Mouse (Mus musculus): ENCODE results near the gene Rnf214.
"Not testable (repeated sequence)": the region's sequence is repeated elsewhere in the genome, so short reads cannot be mapped to it uniquely, and the experiment has no call there.

The Rnf214 gene

DNA sequence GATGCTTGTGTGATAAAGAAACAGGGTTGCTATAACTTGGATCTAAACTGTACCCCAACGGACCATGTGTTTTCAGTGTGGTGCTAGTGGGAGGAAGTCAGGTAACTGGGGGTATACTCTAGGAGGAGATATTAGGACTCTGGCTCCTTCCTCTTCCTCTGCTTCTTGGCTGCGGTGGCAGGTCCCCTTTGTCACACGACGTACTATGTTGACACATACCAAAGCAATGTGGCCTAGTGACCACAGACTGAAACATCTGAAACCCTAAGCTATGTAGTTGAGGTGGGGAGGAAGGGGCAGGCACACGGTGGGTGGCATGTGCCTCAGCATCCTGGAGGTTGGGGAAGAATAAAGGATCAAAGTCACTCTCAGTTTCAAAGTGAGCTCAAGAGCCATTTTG lies 55.4 kb downstream of the Rnf214 start:
- peak in 1 of 2 experiments; percentile 16 for DNase-seq (ENCODE audit: low read depth in 2 of 2, low spot score in 2 of 2)

DNA sequence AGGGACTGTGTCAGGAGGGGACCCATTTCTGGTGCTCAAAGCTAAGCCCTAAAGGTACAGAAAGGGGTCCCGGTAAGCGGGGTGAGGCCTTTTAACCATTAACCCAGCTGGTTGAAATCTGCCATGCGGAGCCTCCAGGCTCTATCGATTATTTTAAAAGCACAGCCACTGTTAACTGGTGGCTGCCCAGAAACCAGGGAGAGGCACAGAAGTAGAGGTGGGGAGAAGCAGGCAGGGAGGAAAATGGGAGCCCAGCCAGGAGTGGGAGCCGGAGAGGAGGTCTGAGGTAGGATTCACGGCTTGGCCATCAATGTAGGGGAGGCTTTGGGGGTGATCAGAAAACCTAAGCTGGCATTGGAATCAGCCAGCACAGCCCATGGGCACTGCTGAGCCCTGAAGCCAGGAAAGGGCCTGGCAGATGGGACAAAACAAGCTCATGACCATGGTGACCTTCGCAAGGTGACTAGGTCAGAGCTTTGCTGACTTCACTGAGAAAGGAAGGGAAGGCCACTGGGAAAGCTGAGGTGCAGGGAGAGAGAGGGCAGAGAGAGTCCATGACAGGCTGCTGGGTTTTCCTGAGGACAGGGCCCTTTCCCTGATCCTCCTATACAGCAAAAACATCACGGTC lies 56.1 kb downstream of the Rnf214 start:
- DNase-seq (ENCODE audit: low read depth in 2 of 2, low spot score in 2 of 2): no peak

DNA sequence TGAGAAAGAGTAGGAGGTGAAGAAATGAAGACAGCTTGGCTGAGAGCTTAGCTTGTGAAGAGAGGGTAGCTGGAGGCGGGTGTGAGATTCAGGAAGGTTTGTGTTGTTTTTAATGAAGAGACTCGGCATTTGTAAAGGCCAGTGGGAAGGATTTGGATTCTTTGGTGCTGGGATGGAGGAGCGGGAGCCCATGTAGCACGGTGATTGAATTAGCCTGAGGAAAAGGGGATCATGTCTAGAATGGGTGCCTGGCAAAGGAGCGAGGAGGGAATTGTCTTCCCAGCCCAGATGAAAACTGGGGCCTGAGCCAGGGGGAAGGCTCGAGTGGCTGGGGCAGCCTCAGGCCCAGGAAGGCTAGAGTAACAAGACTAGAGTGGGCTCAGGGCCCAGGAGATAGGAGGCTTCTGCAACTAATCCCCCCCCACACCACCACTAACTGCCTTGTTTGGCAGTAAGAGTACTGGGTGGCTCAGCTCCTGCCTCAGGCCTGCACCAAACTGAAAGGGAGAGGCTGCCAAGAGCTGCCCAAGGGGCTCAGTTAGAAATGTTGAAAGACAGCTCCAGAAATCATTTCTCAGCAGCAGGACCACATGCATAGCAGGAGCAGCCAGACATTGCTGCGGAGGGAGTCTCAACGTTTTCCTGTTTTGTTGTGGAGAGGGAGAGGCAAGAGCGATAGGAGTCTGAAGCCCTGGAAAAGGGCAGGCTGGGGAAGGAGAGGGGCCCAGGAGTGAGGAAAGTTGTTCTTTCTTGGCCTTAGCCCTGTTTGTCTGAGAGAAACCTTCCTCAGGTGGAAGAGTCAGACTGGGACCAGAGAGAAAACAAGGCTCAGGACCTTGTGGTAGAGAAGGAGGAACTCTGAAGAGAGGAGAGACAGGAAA lies 56.9 kb downstream of the Rnf214 start:
- DNase-seq (ENCODE audit: low read depth in 2 of 2, low spot score in 2 of 2): no peak

DNA sequence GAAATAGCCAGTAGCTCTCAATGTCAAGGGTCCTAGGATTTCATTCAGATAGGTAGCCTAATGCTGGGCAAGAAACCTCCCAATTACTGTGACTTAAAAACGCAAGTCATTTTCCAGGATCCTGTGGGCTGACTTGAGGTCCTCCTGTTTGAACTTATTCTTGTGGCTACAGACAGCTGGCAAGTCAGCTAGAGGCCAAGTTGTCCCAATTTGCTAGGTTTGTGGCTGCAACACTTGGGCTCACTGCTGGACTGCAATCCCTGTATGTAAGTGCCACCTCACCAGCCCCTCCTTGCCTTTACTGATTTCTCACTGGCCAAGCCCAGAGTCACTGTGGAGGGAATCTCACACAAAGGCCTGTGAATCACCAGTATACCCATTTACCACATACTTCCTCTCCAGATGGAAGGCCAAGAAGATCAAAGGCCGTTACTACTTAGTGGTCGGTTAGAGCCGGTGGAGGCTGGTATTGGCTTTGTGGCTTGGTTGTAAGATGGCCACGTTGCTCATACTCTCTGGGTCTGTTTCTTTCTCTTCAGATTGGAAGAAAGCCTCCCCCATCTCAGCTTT lies 59.7 kb downstream of the Rnf214 start:
- no peak for DNase-seq (ENCODE audit: low read depth in 2 of 2, low spot score in 2 of 2)

DNA sequence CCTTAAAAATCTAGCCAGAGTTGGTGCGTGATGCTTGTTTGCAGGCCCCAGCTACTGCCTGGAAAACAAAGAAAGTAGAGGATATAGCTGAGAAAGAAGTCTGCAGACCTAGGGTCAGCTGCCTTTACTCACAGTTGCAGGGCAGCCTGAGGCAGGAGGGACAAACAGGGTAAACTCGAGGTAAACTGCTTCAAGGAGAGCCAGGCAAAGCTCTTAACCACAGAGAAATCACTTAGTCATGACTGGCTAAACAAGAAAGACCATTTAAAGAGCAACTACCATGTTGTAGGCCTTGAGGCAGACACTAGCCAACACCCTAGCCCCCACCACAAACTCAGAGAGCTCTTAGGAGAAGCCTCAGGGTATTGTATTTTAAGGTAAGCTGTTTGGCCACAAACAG lies 60.5 kb downstream of the Rnf214 start:
- not testable (repeated sequence) for DNase-seq (ENCODE audit: low read depth in 2 of 2, low spot score in 2 of 2)

DNA sequence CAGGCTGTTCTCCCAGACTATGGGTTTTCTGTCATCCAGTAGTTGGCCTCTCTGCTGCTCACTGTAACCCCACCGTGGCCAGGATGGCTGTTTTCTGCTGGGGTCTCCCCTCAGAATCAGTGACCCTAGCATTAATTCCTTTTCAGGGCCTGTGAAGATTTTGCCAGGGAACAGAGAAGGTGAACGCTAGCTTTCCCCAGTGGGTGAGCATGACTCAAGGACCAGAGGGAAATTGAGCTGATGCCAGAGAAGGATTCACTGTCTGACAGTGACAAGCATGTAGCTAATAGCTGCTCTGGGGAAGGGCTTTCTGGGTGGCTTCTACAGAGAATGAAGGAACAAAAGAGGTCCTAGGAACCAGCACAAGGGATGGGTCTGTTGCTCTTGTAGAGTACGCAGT lies 61.2 kb downstream of the Rnf214 start:
- no peak for DNase-seq (ENCODE audit: low read depth in 2 of 2, low spot score in 2 of 2)

DNA sequence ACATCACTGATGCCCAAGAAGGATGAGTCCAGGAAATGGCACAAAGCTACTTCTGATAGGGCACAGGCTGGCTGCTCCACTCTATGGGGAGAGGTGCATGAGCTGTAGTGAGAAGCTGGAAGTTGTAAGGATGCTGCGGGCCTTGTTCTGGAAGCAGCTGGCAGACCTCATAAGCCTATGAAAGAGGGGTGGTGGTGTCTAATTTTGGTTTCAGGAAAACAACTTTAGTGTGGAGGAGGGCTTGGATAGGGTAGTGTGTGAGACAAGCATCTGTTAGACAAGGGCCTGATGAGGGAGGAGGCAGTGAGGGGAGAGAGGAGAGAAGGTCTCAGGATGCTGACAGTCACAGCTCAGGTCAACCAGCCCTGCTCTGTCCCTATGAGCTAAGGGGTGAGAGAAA lies 62.9 kb downstream of the Rnf214 start:
- DNase-seq (ENCODE audit: low read depth in 2 of 2, low spot score in 2 of 2): no peak

DNA sequence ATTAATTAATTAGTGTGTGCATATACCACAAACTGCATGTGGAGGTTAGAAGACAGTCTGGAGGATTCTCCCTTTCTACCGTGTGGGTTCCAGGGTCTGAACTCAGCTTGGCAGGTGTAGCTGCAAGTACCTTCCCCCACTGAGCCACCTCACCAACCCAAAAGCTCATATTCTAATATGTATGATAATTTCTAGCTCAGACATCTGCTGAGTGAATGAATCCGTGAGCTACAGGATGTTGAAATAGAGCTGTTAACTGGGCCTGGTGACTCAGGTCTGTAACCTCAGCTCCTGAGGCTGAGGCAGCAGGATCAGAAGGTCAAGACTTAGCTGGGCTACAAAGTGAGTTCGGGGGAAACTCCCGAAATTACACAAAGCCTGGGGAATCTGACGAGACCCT lies 63.7 kb downstream of the Rnf214 start:
- no peak for DNase-seq (ENCODE audit: low read depth in 2 of 2, low spot score in 2 of 2)

DNA sequence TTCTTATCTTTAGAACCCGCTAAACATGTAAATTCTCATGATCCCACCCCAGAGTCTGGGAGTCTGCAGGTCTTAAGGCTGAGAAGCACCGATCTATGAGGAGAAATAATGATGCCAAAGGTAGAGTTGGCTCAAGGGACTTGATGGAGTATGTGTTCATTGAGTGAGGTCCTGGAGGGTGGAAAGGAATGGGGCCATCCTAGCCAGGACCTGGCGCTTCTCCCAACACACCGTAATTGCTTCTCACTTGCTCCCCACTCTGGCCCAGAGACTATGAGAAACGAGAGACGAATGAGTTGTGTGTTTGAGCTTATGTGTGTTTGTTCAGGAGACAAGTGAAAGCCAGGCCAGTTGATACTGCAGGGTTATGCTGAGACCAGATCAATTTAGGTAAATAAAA lies 65.3 kb downstream of the Rnf214 start:
- DNase-seq (ENCODE audit: low read depth in 2 of 2, low spot score in 2 of 2): no peak

DNA sequence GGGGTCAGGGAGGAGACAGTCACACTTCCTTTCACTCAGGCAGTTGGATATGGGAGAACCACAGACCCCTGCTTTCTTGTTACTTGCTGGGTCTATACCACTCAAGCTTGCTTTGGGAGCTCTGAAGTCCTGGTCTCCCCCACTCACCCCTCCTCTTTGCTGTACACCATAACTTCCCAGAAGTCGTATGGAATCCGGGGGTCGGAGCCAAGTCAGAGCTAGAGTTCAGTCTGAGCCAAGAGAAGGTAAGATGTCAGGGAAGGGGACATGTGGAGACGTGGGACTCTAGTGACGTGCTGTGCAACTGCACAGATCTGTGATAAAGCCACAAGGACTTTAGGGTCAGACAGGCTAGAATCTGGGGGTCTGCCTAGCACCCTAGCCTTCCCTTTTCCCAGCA lies 66.4 kb downstream of the Rnf214 start:
- DNase-seq (ENCODE audit: low read depth in 2 of 2, low spot score in 2 of 2): no peak

DNA sequence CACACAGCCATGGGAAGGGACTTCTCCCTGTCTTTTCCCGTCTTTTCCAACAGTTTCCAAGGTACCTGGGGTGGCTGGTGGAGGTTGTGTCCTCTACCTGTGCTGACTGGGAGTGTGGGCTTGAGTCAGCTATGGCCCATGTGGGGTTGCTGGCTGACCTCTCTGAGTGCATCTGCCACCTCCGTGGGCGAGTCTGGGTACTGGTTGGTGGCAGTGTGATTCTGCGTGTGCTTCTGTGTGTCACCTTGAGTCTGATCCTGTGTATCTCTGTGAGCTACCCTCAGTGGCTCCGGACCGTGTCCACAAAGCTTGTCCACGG lies 66.8 kb downstream of the Rnf214 start:
- DNase-seq (ENCODE audit: low read depth in 2 of 2, low spot score in 2 of 2): no peak

DNA sequence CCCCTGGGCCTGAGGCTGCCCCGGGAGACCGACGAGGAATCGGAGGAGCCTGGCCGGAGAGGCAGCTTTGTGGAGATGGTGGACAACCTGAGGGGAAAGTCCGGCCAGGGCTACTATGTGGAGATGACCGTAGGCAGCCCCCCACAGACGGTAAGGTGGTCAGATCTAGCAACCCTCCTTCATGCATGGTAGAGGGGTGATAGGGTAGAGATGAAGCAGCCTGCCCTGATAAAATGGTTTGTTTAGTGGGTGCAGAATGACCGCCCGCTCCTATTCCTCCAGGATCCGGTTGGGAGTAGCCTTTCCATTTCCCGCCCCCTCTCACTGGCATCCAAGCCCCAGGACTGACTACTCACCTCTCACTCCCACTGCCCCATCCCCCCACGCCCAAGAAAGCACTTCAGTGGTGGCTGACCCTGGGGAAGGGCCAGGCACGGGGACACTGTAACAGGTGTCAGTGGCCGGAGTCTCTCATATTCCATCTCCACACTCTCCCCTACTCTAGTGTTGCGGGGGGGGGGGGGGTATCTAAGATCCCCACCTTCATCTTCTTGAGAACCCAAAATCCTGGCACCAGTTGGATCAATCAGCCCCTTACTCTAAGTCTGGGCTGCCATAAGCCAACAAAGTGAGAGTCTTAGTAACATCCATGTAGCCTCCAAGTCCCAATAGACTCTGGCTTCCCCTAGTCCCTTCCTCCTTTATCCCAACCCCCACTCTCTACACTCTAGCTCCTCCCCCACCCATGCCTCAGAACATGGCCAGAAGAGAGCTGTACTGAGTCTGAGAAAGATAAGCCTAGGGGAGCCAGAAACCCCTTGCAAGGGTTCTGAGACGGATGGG lies 67.4 kb downstream of the Rnf214 start:
- no peak for DNase-seq (ENCODE audit: low read depth in 2 of 2, low spot score in 2 of 2)

DNA sequence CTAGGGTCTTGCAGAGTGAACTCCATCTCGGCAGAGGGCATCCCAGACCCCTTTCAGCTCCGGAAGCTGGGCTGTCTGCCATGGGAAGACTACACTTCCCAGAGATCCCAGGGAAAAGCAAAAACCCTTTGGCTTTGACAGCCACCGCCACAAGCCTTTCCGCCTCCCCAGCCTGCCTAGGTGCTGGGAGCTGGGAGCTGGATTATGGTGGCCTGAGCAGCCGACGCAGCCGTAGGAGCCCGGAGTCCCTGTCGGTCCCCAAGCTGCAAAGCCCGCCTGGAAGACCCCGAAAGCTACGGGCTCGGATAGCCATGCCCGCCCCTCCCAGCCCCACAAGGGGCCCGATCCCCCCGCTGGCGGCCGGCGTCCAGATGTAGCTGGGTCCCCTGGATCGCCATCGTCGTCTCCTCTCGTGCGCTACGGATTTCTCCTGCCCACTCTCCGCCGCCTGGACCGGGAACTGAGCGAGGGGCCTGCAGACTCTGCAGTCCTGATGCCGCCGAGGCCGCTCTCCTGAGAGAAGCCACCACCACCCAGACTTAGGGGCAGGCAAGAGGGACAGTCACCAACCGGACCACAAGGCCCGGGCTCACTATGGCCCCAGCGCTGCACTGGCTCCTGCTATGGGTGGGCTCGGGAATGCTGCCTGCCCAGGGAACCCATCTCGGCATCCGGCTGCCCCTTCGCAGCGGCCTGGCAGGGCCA lies 68.1 kb downstream of the Rnf214 start, which contains the start of gene Bace1:
Bace1 (plus strand) TSS at position 147 of the 705 bp plus-strand sequence.
- no peak for DNase-seq (ENCODE audit: low read depth in 2 of 2, low spot score in 2 of 2)

DNA sequence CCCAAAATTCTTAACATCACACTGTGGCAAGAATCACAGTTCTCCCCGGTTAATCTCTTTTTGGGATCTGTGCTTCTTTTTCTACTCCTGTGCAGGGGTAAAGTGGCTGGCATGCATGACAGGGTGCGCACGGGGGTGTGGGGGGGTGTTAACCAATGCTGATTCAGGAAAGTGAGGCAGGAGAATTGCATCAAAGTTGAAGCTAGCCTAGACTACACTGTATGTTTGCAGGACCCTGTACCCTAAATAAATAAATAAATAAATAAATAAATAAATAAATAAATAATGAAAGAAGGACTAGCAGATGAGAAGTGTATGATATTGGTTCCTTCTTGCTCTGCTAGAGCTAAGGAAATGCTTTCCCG lies 68.7 kb downstream of the Rnf214 start:
- no peak for DNase-seq (ENCODE audit: low read depth in 2 of 2, low spot score in 2 of 2)

DNA sequence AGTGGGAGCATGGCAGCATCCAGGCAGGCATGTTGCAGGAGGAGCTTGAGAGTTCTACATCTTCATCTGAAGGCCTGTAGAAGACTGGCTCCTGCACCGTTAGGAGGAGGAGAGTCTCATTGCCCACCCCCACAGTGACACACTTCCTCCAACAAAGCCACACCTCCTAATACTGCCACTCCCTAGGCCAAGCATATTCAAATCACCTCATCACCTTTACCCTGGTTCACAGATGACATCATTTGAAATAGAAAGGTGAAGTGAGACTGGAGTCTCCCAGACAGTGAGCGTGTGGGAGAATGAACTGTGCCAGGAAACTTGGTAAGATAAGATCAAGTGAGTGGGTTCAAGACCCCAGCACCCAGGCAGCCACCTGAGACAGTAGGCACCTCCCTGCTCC lies 73.2 kb downstream of the Rnf214 start:
- DNase-seq (ENCODE audit: low read depth in 2 of 2, low spot score in 2 of 2): no peak

DNA sequence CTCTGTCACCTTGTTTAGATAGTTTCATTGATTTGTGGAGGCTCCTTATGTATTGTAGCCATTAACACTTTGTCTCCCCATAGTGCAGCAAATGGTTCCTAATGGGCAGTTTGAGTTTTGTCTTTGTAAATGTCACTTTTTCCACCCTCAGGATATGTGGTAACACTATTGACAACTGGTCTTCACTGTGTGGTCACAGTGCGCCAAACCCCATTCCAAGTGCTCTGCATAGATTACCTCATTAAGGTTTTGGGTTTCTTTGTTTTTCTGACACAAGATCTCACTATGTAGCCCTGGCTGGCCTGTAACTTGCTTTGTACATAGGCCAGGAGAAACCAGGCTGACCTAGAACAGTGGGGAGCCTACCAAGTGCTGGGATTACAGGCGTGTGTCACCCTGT lies 73.8 kb downstream of the Rnf214 start:
- DNase-seq (ENCODE audit: low read depth in 2 of 2, low spot score in 2 of 2): no peak

DNA sequence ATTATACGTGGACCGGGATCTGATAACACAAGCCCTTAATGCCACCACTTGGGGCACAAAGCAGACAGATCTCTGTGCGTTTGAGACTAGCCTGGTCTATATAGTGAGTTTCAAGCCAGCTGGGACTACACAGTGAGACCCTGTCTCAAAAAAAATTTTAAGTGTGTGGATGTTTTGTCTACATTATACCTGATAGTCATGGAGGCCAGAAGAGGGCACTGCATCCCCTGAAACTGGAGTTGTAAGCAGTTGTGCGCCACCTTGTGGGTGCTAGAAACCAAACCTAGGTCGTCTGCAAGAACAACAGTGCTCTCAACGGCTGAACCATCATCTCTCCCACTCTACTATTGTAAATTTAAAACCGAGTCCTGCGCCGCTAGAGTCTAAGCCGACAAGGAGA lies 77.6 kb downstream of the Rnf214 start:
- peak; percentile 49 to 67 for DNase-seq (ENCODE audit: low read depth in 2 of 2, low spot score in 2 of 2)

DNA sequence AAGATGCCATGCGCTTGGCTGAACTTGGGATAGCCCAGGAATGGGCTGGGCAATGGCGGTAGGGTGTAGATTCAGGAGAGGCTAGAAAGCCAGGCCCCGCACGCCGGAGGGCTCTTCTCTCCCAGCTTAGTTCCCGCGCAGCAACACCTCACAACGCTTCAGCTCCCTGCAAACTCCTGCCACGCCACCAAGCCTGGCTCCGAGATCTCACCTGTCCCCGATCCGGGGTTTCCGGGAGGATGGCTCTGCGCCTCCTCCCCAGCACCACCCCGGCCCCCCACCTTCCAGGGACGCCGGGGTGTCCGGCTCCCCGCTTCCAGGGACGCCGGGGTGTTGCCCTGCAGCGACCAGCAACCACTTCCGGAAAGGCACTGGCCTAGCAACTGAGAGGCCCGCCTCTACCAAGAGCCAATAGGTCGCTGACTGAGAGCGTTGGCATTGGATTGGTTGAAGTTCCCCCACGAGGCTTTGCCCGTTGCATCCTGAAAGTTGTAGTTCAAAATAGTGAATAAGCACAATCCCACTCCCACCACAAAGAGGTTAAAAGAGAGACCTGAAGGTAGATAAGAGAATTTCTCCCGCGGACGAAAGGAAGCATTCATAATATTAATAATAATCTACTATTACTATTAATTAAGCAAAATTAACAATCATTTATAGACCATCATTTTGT lies 78.3 kb downstream of the Rnf214 start, which contains the start of gene Cep164:
Cep164 (minus strand) TSS at position 401 of the 673 bp plus-strand sequence.
- peak; percentile 71 to 76 for DNase-seq (ENCODE audit: low read depth in 2 of 2, low spot score in 2 of 2)

DNA sequence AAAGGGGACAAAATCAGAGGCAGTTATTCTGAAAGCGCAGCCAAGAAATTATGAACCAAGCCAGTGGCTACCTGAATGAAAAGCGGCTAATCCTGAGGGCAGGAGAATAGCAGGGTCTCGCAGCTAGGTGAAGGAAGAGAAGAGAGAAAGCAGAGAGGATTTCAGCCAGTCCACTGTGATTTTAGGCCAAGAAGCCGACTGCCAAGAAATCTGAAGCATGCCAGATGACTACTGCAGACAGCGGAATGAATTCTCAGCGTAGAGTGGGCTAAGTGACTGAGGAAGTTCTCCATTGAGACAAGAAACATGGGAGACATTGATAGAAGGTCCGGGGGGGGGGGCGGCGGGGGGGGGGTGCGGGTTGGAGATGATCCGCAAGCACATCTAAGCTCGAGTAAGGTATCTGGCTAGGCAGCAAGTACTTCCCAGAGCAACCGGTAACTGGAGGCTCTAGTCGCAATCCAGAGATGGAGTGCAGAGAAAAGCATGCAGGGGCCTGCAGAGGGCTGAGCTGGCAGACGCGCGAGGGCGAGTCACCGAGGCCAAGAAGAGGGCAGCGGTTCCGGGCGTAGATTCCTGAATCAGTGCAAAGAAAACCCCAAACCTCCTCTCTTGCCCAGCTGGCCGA lies 78.9 kb downstream of the Rnf214 start:
- peak in 1 of 2 experiments; percentile 7 for DNase-seq (ENCODE audit: low read depth in 2 of 2, low spot score in 2 of 2)
